Mouse (Mus musculus): Measurements from ENCODE around the gene Wfdc3.
A peak's percentile ranks its signal among the peaks of the same experiment; 100 is the strongest.

Gene Wfdc3

GRCm38 (mm10) chr2:164745843-164746479 lies at the start of gene Wfdc3, which contains the start of gene Dnttip1:
Wfdc3 (minus strand) TSS chr2:164745931.
Dnttip1 (plus strand) TSS chr2:164745983.
- peak; percentile 95 to 97 for DNase-seq (ENCODE audit: low spot score in 2 of 2)

- DNase-seq (ENCODE audit: low spot score in 2 of 2): peak; percentile 65 to 86
These were observed 48.6 kb upstream of the Wfdc3 start for GRCm38 (mm10) chr2:164794293-164794692.

GRCm38 (mm10) chr2:164793772-164794171 lies 48.0 kb upstream of the Wfdc3 start:
- no peak for DNase-seq (ENCODE audit: low spot score in 2 of 2)

GRCm38 (mm10) chr2:164793236-164793635 lies 47.5 kb upstream of the Wfdc3 start:
- DNase-seq (ENCODE audit: low spot score in 2 of 2): peak; percentile 62 to 80

GRCm38 (mm10) chr2:164792400-164793190 lies 46.9 kb upstream of the Wfdc3 start:
- no peak for DNase-seq (ENCODE audit: low spot score in 2 of 2)

GRCm38 (mm10) chr2:164791841-164792261 lies 46.1 kb upstream of the Wfdc3 start:
- no peak for DNase-seq (ENCODE audit: low spot score in 2 of 2)

GRCm38 (mm10) chr2:164790451-164790850 lies 44.7 kb upstream of the Wfdc3 start:
- DNase-seq (ENCODE audit: low spot score in 2 of 2): no peak

- no peak for DNase-seq (ENCODE audit: low spot score in 2 of 2)
These were observed 42.7 kb upstream of the Wfdc3 start for GRCm38 (mm10) chr2:164788411-164788810.

- DNase-seq (ENCODE audit: low spot score in 2 of 2): no peak
These were observed 42.0 kb upstream of the Wfdc3 start for GRCm38 (mm10) chr2:164787779-164788178.

GRCm38 (mm10) chr2:164787032-164787431 lies 41.3 kb upstream of the Wfdc3 start:
- no peak for DNase-seq (ENCODE audit: low spot score in 2 of 2)

- DNase-seq (ENCODE audit: low spot score in 2 of 2): no peak
These were observed 40.7 kb upstream of the Wfdc3 start for GRCm38 (mm10) chr2:164786388-164786885.

- peak; percentile 72 to 74 for DNase-seq (ENCODE audit: low spot score in 2 of 2)
These were observed 40.0 kb upstream of the Wfdc3 start, which contains the start of gene Snx21 for GRCm38 (mm10) chr2:164785481-164786387. Snx21 (plus strand) TSS chr2:164785823.

- DNase-seq (ENCODE audit: low spot score in 2 of 2): no peak
These were observed 39.2 kb upstream of the Wfdc3 start for GRCm38 (mm10) chr2:164784869-164785420.

GRCm38 (mm10) chr2:164783926-164784581 lies 38.3 kb upstream of the Wfdc3 start:
- no peak for DNase-seq (ENCODE audit: low spot score in 2 of 2)

- no peak for DNase-seq (ENCODE audit: low spot score in 2 of 2)
These were observed 36.1 kb upstream of the Wfdc3 start for GRCm38 (mm10) chr2:164781876-164782275.

- no peak for DNase-seq (ENCODE audit: low spot score in 2 of 2)
These were observed 33.9 kb upstream of the Wfdc3 start, which contains the start of gene Tnnc2 for GRCm38 (mm10) chr2:164779481-164780086. Tnnc2 (minus strand) TSS chr2:164779967.

GRCm38 (mm10) chr2:164778809-164779208 lies 33.1 kb upstream of the Wfdc3 start:
- no peak for DNase-seq (ENCODE audit: low spot score in 2 of 2)

GRCm38 (mm10) chr2:164778015-164778287 lies 32.2 kb upstream of the Wfdc3 start:
- no peak for DNase-seq (ENCODE audit: low spot score in 2 of 2)

GRCm38 (mm10) chr2:164777246-164778014 lies 31.7 kb upstream of the Wfdc3 start:
- DNase-seq (ENCODE audit: low spot score in 2 of 2): no peak

GRCm38 (mm10) chr2:164776801-164777200 lies 31.1 kb upstream of the Wfdc3 start:
- no peak for DNase-seq (ENCODE audit: low spot score in 2 of 2)
